Mouse (Mus musculus) heart, embryonic 14.5 days (tissue): ENCODE measurements around the gene Car9. TPM values are rescaled to one million over a fixed set of nuclear protein-coding genes. Genes with fewer than 3 reads are reported as not detected.

Experiments
- ATAC-seq: fragments of 200-750 bp; cut with Nextera tagmentation; 2 replicates; pipeline ENCODE4 v1.8.0; 2017; ENCODE audit warnings: low read depth, moderate TSS enrichment; ENCODE audit not compliant: insufficient number of reproducible peaks, insufficient read depth, low FRiP score
- H3K27ac ChIP-seq, 2 experiments: fragments of 200-500 bp in 1 of 2; fragments of 300-500 bp in 1 of 2; sonication (generic) in 1 of 2; replicated peaks in 1 of 2; 2 replicates each; pipeline ENCODE4 v1.5.1; 2012 to 2014; ENCODE audit warnings: low read depth in 2 of 2, low read length in 2 of 2, control low read depth in 1 of 2, mild to moderate bottlenecking in 1 of 2, mixed read lengths in 1 of 2; ENCODE audit not compliant: control insufficient read depth in 1 of 2, insufficient read depth in 1 of 2
- H3K27me3 ChIP-seq: fragments of 300-500 bp; sonication (generic); 2 replicates; pipeline ENCODE4 v1.6.1; 2014; ENCODE audit warnings: mild to moderate bottlenecking, low read length, control low read depth; ENCODE audit not compliant: control insufficient read depth, insufficient read depth
- H3K36me3 ChIP-seq: fragments of 300-500 bp; sonication (generic); 2 replicates; pipeline ENCODE4 v1.6.1; 2014; ENCODE audit warnings: mild to moderate bottlenecking, control low read depth, low read length, mixed read lengths; ENCODE audit not compliant: control insufficient read depth, insufficient read depth
- H3K4me1 ChIP-seq, 2 experiments: fragments of 200-500 bp in 1 of 2; fragments of 300-500 bp in 1 of 2; sonication (generic) in 1 of 2; 2 replicates each; pipeline ENCODE4 v1.6.1; 2012 to 2014; ENCODE audit warnings: low read length in 2 of 2, control low read depth in 1 of 2, mixed read lengths in 1 of 2; ENCODE audit not compliant: control insufficient read depth in 2 of 2, insufficient read depth in 2 of 2
- H3K4me2 ChIP-seq: fragments of 300-500 bp; sonication (generic); 2 replicates; pipeline ENCODE4 v1.6.1; 2014; ENCODE audit warnings: mild to moderate bottlenecking, low read length
- H3K4me3 ChIP-seq, 2 experiments: fragments of 200-500 bp in 1 of 2; fragments of 300-500 bp in 1 of 2; sonication (generic) in 1 of 2; 2 replicates each; pipeline ENCODE4 v1.5.1; 2012 to 2014; ENCODE audit warnings: low read length in 2 of 2, mild to moderate bottlenecking in 2 of 2, control low read depth in 1 of 2, low read depth in 1 of 2, moderate library complexity in 1 of 2; ENCODE audit not compliant: control insufficient read depth in 1 of 2, insufficient read depth in 1 of 2
- H3K9ac ChIP-seq: fragments of 300-500 bp; sonication (generic); 2 replicates; pipeline ENCODE4 v1.6.1; 2014; ENCODE audit warnings: mild to moderate bottlenecking, low read length
- H3K9me3 ChIP-seq: fragments of 300-500 bp; sonication (generic); 2 replicates; pipeline ENCODE4 v1.6.1; 2016; ENCODE audit warnings: low read length, control low read depth; ENCODE audit not compliant: control insufficient read depth
- WGBS: fragments of 180-500 bp; shearing (Covaris S2); extraction: QIAGEN DNeasy Blood & Tissue Kit; methylation state at CpG from one replicate; pipeline ENCODE4 v1.1.7; 2014; 5-methylcytosine and 5-hydroxymethylcytosine counted together
- polyA plus RNA-seq: library from polyadenylated mRNA; unstranded; fragments of >200 nt; fragmentation: Nextera tagmentation; extraction: Ambion mirVana; gene quantifications from 2 replicates; pipeline ENCODE4 v1.2.1, GENCODE M21; 2014

Car9 gene
- 2.1 and 2.4 TPM in 2 replicates for polyA plus RNA-seq

DNA sequence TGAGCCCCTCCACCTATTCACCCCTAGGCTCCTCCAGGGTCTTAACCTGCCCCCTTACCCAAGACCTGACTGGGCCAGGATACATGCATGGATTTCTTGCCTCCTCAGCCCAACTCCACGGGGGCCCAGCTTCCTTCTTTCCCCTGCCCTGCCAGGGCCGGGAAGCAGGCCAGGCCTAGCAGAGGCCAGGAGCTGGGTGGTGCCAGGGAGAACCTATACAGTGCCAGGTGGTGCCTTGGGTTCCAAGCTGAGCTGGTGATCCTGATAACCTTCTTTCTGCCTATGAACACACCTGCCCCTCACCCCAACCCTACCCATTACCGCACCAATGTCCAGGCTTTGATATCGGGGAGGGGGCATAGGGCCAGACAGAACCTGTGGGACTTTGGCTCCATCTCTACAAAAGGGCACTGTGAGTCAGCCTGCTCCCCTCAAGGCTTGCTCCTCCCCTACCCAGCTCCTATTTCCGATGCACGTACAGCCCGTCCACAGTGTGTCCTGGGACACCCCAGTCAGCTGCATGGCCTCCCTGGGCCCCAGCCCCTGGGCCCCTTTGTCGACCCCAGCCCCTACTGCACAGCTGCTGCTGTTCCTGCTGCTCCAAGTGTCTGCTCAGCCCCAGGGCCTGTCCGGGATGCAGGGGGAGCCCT lies at the start of gene Car9:
Gene Car9, plus strand, starts transcription at position 431 of the 650 bp plus-strand sequence.
- peaks cover 10 to 12% of the 10 kb centered on the region in 2 experiments for H3K4me1 ChIP-seq
- no peaks in the 10 kb centered on the region for H3K36me3 ChIP-seq
- H3K4me2 ChIP-seq, result peak within 1 kb of the TSS; percentile 91
- WGBS, result 71% methylated on average over 9 of the region's 9 CpGs
- no peaks in the 10 kb centered on the region for H3K27me3 ChIP-seq
- H3K27ac ChIP-seq, result no peak within 1 kb of the TSS
- H3K9ac ChIP-seq, result peak within 1 kb of the TSS; percentile 76; the same call in 1 of the 2 replicates
- ATAC-seq, result no peak
- H3K4me3 ChIP-seq, result peak within 1 kb of the TSS; percentile 55 to 74
- H3K9me3 ChIP-seq, result no peaks in the 10 kb centered on the region

DNA sequence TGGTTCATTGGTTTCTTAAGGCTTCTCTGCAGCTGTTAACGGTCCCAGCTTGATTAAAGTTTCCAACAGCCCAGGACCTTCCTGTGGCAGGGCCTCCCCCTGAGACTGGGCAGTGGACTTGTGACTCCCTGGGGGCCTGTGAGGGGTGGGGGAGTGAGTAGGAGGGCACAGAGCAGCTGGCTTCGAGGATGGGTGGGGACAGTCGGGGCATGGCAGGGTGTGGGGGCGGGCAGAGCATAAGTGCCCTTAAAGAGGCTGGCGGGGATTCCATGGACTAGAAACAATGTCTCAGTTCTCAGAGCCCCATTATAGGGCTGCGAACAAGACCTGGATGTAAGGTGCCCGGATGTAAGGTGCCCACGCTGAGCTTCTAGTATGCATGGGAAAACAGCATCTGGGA lies 49.6 kb upstream of the Car9 start:
- Histone ChIP-seq H3K36me3 (no peaks in the 10 kb centered on the region), H3K4me3 (no peak overlapping the region), H3K27ac (no peak overlapping the region), H3K9ac (no peak overlapping the region), H3K4me2 (no peak overlapping the region), H3K27me3 (peaks cover 36% of the 10 kb centered on the region), H3K4me1 (peaks cover 13 to 18% of the 10 kb centered on the region in 2 experiments; a peak in 3 of 4 replicates), H3K9me3 (no peaks in the 10 kb centered on the region)
- 16% methylated on average over 8 of the region's 8 CpGs for WGBS
- no peak for ATAC-seq

DNA sequence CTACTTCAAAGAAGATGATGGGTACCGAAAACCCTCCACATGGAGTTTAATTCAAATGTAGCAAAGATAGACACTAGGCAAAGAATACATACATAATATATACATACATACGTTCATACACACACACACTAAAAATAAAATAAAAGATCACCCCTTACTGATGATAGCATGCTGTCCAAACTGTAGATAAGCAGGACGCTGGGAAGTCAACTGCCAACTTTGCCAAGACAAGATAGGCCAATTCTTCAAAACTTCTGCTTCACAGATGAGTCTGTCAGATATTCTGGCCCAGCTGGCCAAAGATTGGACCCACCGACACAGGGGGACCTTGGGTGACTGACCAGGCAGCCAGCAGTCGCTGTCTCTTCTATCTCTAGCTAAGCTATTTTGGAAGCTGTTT lies 43.7 kb upstream of the Car9 start:
- WGBS, result 81% methylated on average over 5 of the region's 5 CpGs
- ATAC-seq, result no peak

DNA sequence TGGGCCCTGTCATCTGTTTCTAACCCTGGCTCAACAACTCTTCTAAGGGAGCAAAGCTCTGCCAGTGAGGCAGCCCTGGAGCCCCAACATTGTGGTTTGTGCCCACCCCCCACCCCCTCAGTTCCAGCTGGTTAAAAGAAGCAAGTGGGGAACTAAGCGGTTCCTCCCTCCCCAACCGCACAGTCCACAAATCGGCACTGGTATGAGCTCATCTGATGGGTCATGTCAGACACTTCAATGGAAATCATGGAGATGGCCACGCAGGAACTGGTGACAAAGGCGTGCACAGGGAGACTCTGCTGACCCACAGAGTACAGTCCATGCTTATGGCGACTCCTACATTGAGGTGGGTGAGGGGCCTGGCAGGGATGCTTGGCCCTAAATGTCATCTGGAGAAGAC lies 40.8 kb upstream of the Car9 start:
- 77% methylated on average over 6 of the region's 6 CpGs for whole genome bisulfite sequencing

More for the DNA sequence above, 43.7 kb upstream of the Car9 start:
- Histone ChIP-seq H3K9ac (no peak overlapping the region), H3K27me3 (no peaks in the 10 kb centered on the region), H3K4me3 (no peak overlapping the region), H3K9me3 (no peaks in the 10 kb centered on the region), H3K36me3 (no peaks in the 10 kb centered on the region), H3K4me1 (no peaks in the 10 kb centered on the region; a peak in 1 of 4 replicates), H3K27ac (no peak overlapping the region), H3K4me2 (no peak overlapping the region)

DNA sequence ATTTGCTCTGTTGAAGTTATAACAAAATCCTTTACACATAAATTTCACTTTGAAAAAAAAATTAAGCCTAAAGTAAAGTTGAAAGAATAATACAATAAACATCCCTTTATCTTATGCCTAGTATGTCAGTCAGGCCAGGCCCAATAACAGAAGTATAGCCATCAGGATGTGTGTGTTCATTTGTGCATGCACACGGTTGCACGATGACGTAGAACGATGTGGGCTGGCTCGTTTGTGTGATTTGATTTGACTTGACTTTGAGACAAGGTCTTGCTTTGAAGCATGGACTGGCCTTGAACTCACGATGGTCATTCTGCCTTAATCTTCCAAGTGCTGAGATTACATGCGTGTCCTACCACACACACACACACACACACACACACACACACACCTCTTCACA lies 39.9 kb upstream of the Car9 start:
- 89% methylated on average over 7 of the region's 7 CpGs for WGBS
- no peak overlapping the region for H3K27ac ChIP-seq
- H3K9me3 ChIP-seq, result no peaks in the 10 kb centered on the region
- no peak overlapping the region for H3K9ac ChIP-seq
- no peak overlapping the region for H3K4me3 ChIP-seq
- no peak for ATAC-seq
- H3K4me2 ChIP-seq, result no peak overlapping the region
- H3K36me3 ChIP-seq, result no peaks in the 10 kb centered on the region
- H3K4me1 ChIP-seq, result no peaks in the 10 kb centered on the region; a peak in 1 of 4 replicates
- H3K27me3 ChIP-seq, result no peaks in the 10 kb centered on the region

More for the DNA sequence above, 40.8 kb upstream of the Car9 start:
- Histone ChIP-seq H3K4me1 (no peaks in the 10 kb centered on the region; a peak in 1 of 4 replicates), H3K4me3 (no peak overlapping the region), H3K36me3 (no peaks in the 10 kb centered on the region), H3K9ac (no peak overlapping the region), H3K27me3 (no peaks in the 10 kb centered on the region), H3K9me3 (no peaks in the 10 kb centered on the region), H3K27ac (no peak overlapping the region), H3K4me2 (no peak overlapping the region)
- no peak for ATAC-seq

DNA sequence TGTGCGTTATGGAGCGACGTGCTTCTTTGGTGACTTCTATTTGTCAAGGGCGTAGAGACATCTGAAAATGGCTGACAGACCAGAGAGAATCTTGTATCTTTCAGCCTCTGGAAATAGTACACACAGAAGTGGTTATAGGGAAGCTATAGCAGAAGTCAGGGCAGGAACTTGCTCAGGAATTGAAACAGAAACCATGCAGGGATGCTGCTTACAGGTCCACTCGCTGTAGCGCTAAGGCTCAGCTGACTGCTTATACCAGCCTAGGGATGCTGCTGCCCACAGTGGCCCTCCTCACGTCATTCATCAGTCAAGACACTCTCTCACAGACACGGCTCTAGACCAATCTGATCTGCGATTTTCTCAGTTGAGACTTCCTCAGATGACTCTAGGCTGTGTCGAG lies 36.5 kb upstream of the Car9 start:
- no peaks in the 10 kb centered on the region; a peak in 1 of 4 replicates for H3K4me1 ChIP-seq
- ATAC-seq, result no peak
- H3K4me3 ChIP-seq, result no peak overlapping the region
- no peaks in the 10 kb centered on the region for H3K9me3 ChIP-seq
- WGBS, result 89% methylated on average over 10 of the region's 10 CpGs
- H3K27ac ChIP-seq, result no peak overlapping the region
- no peaks in the 10 kb centered on the region for H3K27me3 ChIP-seq
- H3K4me2 ChIP-seq, result no peak overlapping the region
- H3K36me3 ChIP-seq, result no peaks in the 10 kb centered on the region
- no peak overlapping the region for H3K9ac ChIP-seq

DNA sequence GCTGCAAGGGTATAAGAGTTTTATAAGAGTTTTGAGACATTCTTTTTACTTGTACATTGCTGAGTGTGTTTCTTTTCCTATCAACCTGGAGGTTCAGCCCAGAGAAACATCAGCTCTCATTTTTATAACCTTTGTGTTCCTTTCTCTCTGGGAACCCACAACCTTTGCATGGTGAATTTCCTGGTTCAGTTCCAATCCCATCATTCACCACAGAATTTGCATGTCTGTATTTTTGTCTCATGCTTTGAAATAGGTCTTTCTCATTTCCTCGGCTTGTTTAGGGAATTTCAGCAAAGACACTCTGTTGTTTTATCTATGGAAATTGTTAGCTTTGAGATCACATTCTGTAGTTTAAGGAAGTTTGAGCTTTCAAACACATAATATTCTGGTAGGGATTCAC lies 33.1 kb upstream of the Car9 start:
- ATAC-seq, result no peak

DNA sequence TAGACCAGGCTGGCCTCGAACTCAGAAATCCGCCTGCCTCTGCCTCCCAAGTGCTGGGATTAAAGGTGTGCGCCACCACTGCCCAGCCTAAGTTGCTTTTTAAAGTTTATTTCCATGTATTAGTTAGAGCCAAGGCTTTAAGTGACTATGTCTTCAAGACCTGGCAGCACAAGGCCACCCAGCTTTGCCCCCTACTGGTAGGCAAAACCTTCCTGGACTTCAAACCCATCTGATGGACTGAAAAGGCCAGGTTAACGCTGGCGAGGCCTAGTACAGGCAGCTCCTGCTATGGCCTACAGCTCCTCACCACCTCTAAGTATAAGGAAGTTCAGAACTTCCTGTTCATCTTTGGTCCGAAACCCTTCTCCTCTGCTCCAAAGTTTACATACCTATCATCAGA lies 30.2 kb upstream of the Car9 start:
- H3K27me3 ChIP-seq, result no peaks in the 10 kb centered on the region
- H3K4me2 ChIP-seq, result no peak overlapping the region
- H3K27ac ChIP-seq, result no peak overlapping the region
- H3K4me3 ChIP-seq, result no peak overlapping the region
- no peak overlapping the region for H3K9ac ChIP-seq
- 86% methylated on average over 6 of the region's 6 CpGs for WGBS
- no peak for ATAC-seq
- peaks cover 4 to 6% of the 10 kb centered on the region in 2 experiments; a peak in 1 of 4 replicates for H3K4me1 ChIP-seq
- no peaks in the 10 kb centered on the region for H3K9me3 ChIP-seq
- H3K36me3 ChIP-seq, result no peaks in the 10 kb centered on the region

More for the DNA sequence above, 33.1 kb upstream of the Car9 start:
- Histone ChIP-seq H3K4me1 (peaks cover 3% of the 10 kb centered on the region in 2 experiments; a peak in 1 of 4 replicates), H3K27ac (no peak overlapping the region), H3K9me3 (no peaks in the 10 kb centered on the region), H3K36me3 (no peaks in the 10 kb centered on the region), H3K27me3 (no peaks in the 10 kb centered on the region), H3K4me3 (no peak overlapping the region), H3K4me2 (no peak overlapping the region), H3K9ac (no peak overlapping the region)
- 70% methylated on average over 1 of the region's 1 CpGs for WGBS
